Mouse (Mus musculus) stomach, embryonic 14.5 days (tissue): ENCODE data around the gene Snf8. TPM values are rescaled to one million over a fixed set of nuclear protein-coding genes. Genes with fewer than 3 reads are reported as not detected.

Experiments used
- ATAC-seq: fragments of 200-750 bp; cut with Nextera tagmentation; 2 replicates; pipeline ENCODE4 v1.8.0; 2017; ENCODE audit warnings: low read depth, moderate TSS enrichment; ENCODE audit not compliant: insufficient number of reproducible peaks, insufficient read depth, low FRiP score
- H3K27ac ChIP-seq: fragments of 300-500 bp; sonication (generic); 2 replicates; pipeline ENCODE4 v1.5.1; 2014; ENCODE audit warnings: mild to moderate bottlenecking, low read length, moderate library complexity, mixed read lengths
- H3K27me3 ChIP-seq: fragments of 300-500 bp; sonication (generic); 2 replicates; pipeline ENCODE4 v1.6.1; 2014; ENCODE audit warnings: low read length, control low read depth, mixed read lengths; ENCODE audit not compliant: control insufficient read depth, insufficient read depth
- H3K36me3 ChIP-seq: fragments of 300-500 bp; sonication (generic); 2 replicates; pipeline ENCODE4 v1.6.1; 2014; ENCODE audit warnings: mild to moderate bottlenecking, control low read depth, low read length, moderate library complexity, mixed read lengths; ENCODE audit not compliant: control insufficient read depth, insufficient read depth
- H3K4me1 ChIP-seq: fragments of 300-500 bp; sonication (generic); 2 replicates; pipeline ENCODE4 v1.6.1; 2014; ENCODE audit warnings: low read length, control low read depth, mixed read lengths; ENCODE audit not compliant: control insufficient read depth, insufficient read depth
- H3K4me2 ChIP-seq: fragments of 300-500 bp; sonication (generic); replicated peaks from 2 replicates; pipeline ENCODE4 v1.6.1; 2014; ENCODE audit warnings: low read depth, low read length, control low read depth
- H3K4me3 ChIP-seq: fragments of 300-500 bp; sonication (generic); 2 replicates; pipeline ENCODE4 v1.5.1; 2014; ENCODE audit warnings: low read depth, low read length, control low read depth
- H3K9ac ChIP-seq: fragments of 300-500 bp; sonication (generic); replicated peaks from 2 replicates; pipeline ENCODE4 v1.6.1; 2014; ENCODE audit warnings: low read depth, mild to moderate bottlenecking, control low read depth, low read length, moderate library complexity, mixed read lengths
- H3K9me3 ChIP-seq: fragments of 300-500 bp; sonication (generic); 2 replicates; pipeline ENCODE4 v1.6.1; 2016; ENCODE audit warnings: low read depth, low read length, control low read depth; ENCODE audit not compliant: control insufficient read depth
- WGBS: fragments of 180-500 bp; shearing (Covaris S2); extraction: QIAGEN DNeasy Blood & Tissue Kit; methylation state at CpG from one replicate; pipeline ENCODE4 v1.1.7; 2014; 5-methylcytosine and 5-hydroxymethylcytosine counted together
- polyA plus RNA-seq: library from polyadenylated mRNA; unstranded; fragments of >200 nt; fragmentation: Nextera tagmentation; extraction: Ambion mirVana; gene quantifications from 2 replicates; pipeline ENCODE4 v1.2.1, GENCODE M21; 2014

Gene Snf8
- polyA plus RNA-seq, 1 experiment from 2014 or later, result 34.6 TPM

DNA sequence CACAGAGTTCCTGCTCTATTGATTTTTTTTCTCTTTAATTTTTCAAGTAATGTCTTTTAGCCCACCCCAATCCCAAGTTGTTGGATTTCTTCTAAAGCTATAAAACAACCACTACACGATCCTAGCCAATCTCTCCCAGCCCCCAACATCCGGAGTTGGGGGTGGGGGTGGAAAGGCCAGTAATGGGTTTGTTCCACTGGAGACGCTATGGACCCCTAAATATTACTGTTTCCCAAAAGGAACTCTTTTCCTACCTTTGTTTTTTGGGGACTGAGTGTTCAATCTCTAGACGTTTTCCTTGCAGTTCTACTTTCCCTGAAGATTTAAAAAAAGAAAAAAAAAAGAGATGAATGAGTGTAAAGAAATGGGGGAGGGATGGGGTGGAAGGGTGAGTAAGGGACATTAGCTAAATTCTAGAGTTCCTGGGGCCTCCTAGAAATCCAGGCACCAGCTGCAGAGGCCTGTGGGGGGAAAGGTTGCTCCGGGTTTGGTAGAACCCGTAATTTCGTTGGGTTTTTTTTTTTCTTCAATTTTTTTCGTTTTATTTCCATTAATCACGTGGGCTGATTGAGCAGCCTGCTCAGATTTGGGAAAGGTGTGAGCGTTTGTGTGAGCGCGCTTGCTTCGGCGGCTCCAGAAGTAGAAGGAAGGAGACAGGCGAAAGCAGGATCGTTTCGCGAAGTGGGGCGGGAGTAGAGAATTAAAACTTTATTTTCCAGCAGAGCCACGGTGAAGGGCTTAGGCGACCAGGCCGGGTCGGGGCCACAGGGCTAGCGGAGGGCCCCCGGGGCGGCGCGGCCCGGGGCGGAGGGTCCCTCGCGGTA lies 30.5 kb upstream of the Snf8 start:
- H3K36me3 ChIP-seq, result no peaks in the 10 kb centered on the region; the same call in 1 of the 2 replicates
- ATAC-seq, result 0 out of 2 replicates have a peak, but pooled peaks have one; percentile 19
- H3K9ac ChIP-seq, result peak overlapping the region; percentile 95
- WGBS, result under 1% methylated on average over 32 of the region's 32 CpGs
- peak overlapping the region; percentile 94 for H3K4me2 ChIP-seq
- peak overlapping the region; percentile 95 for H3K27ac ChIP-seq
- no peaks in the 10 kb centered on the region for H3K27me3 ChIP-seq
- no peaks in the 10 kb centered on the region for H3K9me3 ChIP-seq
- H3K4me3 ChIP-seq, result peak overlapping the region; percentile 62
- peaks cover 26% of the 10 kb centered on the region for H3K4me1 ChIP-seq

DNA sequence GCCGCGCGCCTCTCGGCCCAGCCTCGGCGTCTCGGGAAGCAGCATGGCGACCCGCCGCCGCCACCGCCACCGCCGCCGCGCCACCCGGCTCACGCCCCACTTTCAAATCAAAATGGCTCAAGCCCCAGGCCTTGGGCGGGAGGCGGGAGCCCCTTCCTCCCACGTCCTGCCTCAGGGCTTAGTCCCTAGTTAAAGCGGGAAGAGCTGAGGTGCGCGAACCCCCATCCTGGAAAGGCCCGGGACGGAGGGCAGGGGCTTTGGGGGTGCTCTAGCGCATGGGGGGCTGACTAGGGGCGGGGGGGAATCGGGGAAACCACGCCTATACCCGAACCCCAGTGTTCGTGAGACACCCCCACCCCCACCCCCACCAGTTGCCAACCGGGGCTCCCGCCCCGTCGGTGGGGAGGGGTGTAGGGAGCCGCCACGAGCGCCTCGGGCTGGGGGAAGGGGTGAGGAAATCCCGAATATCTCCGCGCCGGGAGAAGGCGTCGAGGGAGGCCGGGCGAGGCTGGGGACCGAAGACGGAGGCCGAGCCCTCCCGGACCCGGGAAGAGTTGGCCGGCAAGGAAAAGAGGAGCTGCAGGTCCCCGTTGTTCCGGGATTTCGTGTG lies 29.8 kb upstream of the Snf8 start:
- WGBS, result under 1% methylated on average over 57 of the region's 57 CpGs
- H3K9me3 ChIP-seq, result no peaks in the 10 kb centered on the region
- H3K27ac ChIP-seq, result peak overlapping the region; percentile 95
- H3K4me1 ChIP-seq, result peaks cover 26% of the 10 kb centered on the region
- no peaks in the 10 kb centered on the region for H3K36me3 ChIP-seq
- peak overlapping the region; percentile 95 for H3K9ac ChIP-seq
- H3K4me3 ChIP-seq, result peak overlapping the region; percentile 62
- peak overlapping the region; percentile 94 for H3K4me2 ChIP-seq
- H3K27me3 ChIP-seq, result no peaks in the 10 kb centered on the region
- 0 out of 2 replicates have a peak, but pooled peaks have one; percentile 3 for ATAC-seq

DNA sequence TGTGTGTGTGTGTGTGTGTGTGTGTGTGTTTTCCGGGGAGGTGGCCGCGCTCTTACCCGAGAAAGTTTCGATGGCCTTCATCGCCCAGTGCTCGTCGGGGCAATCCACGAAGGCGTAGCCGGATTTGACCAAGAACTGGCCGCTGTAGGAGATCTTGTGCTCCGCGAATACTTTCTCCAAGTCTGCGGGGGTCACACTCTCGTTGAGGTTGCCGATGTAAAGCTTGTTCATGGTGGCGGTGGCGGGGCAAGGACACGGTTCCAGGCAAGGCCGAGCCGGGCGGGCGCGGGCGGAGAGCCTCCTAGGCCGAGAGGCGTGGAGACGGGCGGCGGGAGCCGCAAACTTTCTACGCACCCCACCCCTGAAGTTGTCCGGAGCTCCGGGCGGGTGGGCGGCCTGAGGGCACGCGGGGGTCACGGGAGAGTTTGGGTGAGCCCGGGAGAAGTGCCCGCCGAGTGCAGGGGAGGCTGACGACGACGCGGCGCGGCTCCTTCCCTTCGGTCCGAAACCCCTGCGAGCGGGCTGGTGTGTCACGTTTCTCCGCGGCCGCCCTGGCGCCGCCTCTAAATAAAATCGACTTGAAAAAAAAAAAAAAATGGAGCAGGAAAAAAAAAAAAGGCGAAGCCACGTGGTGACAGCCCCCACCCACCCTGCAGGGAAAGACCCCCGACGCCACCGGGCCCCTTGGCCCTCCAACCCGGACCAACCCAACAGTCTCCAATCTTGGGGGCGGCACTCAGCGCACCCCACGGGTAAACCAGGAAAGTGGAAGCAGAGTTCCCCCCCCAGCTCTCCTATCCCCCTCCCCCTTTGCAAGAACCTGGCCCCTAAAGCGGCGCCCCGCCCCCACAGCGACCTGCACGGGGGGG lies 29.0 kb upstream of the Snf8 start, which contains the start of gene Igf2bp1:
Gene Igf2bp1 (minus strand): TSS at position 538 of the 869 bp plus-strand sequence.
- Histone ChIP-seq H3K27me3 (no peaks in the 10 kb centered on the region), H3K27ac (peak within 1 kb of the TSS; percentile 95), H3K4me2 (peak within 1 kb of the TSS; percentile 94), H3K4me1 (peaks cover 24% of the 10 kb centered on the region), H3K9ac (peak within 1 kb of the TSS; percentile 95), H3K36me3 (no peaks in the 10 kb centered on the region), H3K4me3 (peak within 1 kb of the TSS; percentile 62), H3K9me3 (no peaks in the 10 kb centered on the region)
- WGBS, result 1% methylated on average over 66 of the region's 74 CpGs
- peak; percentile 46; the same call in 1 of the 2 replicates for ATAC-seq

DNA sequence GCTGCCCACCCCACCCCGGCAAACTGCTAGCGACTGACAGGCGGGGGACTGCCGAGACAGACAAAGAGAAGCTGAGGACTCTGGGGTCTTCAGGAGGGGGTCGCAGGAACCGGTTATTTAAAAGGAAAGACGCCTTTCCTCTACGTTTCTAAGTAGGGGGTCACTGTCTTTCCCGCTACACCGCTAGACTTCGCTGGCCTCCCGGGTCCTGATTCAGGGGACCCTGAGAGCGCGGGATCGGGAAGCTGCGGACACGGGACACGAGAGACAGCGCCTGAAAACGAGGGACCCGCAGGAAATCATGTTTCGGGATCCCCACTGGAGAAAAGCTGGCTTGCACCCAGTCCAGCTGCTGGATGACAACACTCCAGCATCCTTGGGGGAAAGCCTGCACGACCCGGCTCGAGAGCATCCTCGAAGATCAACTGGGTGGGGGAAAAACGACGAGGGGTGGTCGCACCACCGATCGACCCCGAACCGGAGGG lies 28.3 kb upstream of the Snf8 start:
- Histone ChIP-seq H3K27ac (peak overlapping the region; percentile 95), H3K36me3 (no peaks in the 10 kb centered on the region), H3K4me1 (peaks cover 17% of the 10 kb centered on the region), H3K9ac (peak overlapping the region; percentile 95), H3K4me2 (peak overlapping the region; percentile 94), H3K27me3 (no peaks in the 10 kb centered on the region), H3K4me3 (peak overlapping the region; percentile 62), H3K9me3 (no peaks in the 10 kb centered on the region)
- ATAC-seq, result peak; percentile 8; the same call in 1 of the 2 replicates
- WGBS, result 0% methylated on average over 33 of the region's 33 CpGs

DNA sequence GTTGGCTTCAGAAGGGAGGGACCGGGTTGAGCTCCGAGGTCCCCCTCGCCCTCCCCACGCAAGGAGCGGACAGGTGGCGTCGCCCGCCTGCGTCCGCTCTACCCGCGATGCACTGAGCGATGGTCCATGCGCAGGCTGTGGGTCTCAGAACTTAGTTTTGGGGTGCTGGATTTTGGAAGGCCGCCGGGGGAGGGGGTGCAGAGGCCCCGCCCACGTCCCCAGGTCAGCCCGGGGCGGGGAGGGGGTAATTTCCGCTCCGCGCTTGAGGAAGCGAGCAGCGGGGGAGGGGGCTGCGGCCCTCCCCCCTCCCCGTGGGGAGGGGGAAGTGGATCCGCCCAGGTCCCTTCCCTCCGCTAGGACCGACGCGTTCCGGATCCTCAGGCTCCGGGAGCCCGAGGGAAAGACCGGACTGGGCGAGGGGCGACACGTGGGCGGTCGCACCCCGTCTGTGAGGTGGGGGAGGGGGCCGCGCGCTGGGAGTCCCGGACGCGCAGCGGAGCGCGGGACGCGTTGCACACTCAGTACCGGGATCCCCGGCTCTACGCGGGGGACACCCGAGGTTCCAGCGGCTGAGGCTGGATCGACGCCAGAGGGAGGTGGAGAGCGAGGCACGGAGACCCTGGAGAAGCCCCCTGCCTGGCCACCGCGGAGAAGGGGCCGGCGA lies 27.7 kb upstream of the Snf8 start:
- Histone ChIP-seq H3K4me1 (peaks cover 13% of the 10 kb centered on the region), H3K36me3 (no peaks in the 10 kb centered on the region), H3K4me3 (peak overlapping the region; percentile 62), H3K4me2 (peak overlapping the region; percentile 94), H3K9me3 (no peaks in the 10 kb centered on the region), H3K9ac (peak overlapping the region; percentile 95), H3K27me3 (no peaks in the 10 kb centered on the region), H3K27ac (peak overlapping the region; percentile 95)
- under 1% methylated on average over 54 of the region's 67 CpGs for WGBS
- peak; percentile 71 for ATAC-seq

DNA sequence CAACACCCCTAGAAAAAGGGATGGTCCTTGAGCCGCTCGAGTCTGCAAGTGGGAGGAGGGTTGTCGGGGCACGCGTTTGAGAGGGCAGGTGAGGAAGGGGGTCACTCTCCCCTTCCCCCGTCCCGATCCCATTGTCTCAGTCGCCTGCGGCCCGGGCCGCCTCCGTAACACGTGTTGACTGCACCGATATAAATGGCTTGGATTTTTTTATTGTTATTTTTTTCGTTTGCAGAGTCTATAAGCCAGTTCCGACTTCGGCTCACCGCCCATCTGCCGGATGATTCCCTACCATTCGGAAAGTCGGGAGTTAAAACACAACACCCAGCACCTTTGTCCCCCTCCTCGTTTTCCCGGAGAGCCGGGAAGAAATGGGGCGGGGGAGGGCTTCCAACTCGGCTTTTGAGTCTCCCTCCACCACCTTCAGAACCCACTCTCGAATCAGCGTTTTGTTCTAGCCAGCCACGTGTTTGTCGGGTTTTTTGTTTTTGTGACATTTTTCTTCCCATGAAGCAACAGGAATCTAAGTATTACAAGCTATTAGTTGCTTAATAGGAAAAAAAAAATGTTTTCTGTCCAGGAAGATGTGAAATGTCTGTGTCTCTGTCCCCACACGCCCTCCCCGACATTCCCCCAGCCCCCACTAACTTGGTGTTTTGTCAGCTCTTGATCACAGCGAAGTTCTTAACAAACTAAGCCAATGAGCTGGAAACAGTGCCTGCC lies 27.0 kb upstream of the Snf8 start:
- ATAC-seq, result peak; percentile 10
- H3K36me3 ChIP-seq, result no peaks in the 10 kb centered on the region
- H3K27me3 ChIP-seq, result no peaks in the 10 kb centered on the region
- no peaks in the 10 kb centered on the region for H3K9me3 ChIP-seq
- peak overlapping the region; percentile 94 for H3K4me2 ChIP-seq
- under 1% methylated on average over 33 of the region's 33 CpGs for WGBS
- peaks cover 6% of the 10 kb centered on the region for H3K4me1 ChIP-seq
- H3K27ac ChIP-seq, result peak overlapping the region; percentile 95
- peak overlapping the region; percentile 62 for H3K4me3 ChIP-seq
- peak overlapping the region; percentile 95 for H3K9ac ChIP-seq

DNA sequence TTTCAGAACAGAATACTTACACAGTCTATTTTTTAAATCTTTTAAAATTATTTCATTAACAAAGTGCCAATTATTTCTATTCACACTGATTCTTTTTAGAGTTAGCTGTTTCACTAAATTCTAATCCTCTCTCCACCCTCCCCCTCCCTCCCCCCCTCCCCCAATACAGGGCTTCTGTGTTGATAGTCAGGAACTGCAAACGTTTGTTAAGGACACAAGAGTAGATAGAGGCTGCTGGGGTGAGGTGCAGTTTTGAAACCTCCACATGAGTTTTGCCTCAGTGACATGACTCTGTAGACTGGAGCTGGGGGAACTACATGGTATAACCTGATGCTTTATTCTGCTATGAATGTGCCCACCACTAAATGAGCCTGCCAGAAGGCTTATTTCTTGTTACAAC lies 25.9 kb upstream of the Snf8 start:
- Histone ChIP-seq H3K4me1 (no peaks in the 10 kb centered on the region), H3K27ac (no peak overlapping the region), H3K27me3 (no peaks in the 10 kb centered on the region), H3K9me3 (no peaks in the 10 kb centered on the region), H3K36me3 (no peaks in the 10 kb centered on the region), H3K9ac (no peak overlapping the region), H3K4me3 (no peak overlapping the region), H3K4me2 (no peak overlapping the region)
- WGBS, result 5% methylated on average over 1 of the region's 1 CpGs
- no peak for ATAC-seq
